In genomic region chr1:37115847-37116246, GRCm38 (mm10) we compare ENCODE assay signal across 27 mouse cellular contexts.
DNase-seq lines count a peak whose midpoint lies in the region; ATAC-seq lines count a peak whose summit lies in the region.
"Had no signal": no experiment of that assay in that cellular context is flagged by ENCODE, and none has a peak within 500 bp of the region (broad histone marks: within the 10 kb centered on the region; RNA-seq: fewer than 3 reads in every experiment).

No protein-coding gene starts in this region.

- H3K27ac ChIP-seq in heart, embryonic 10.5 days, result no peak overlapping the region
- H3K27ac ChIP-seq: embryonic facial prominence, embryonic 13.5 days; embryonic facial prominence, embryonic 15.5 days; forebrain, embryonic 10.5 days; forebrain, embryonic 12.5 days had no signal

- no peaks in the 10 kb centered on the region for H3K4me1 ChIP-seq in heart, embryonic 10.5 days
- H3K4me1 ChIP-seq: forebrain, embryonic 10.5 days had no signal

- no peak overlapping the region for H3K4me3 ChIP-seq in heart, embryonic 10.5 days
- H3K4me3 ChIP-seq: embryonic facial prominence, embryonic 13.5 days; embryonic facial prominence, embryonic 15.5 days; erythroblast, embryonic 14.5 days; forebrain, embryonic 10.5 days; forebrain, embryonic 12.5 days had no signal

- H3K9me3 ChIP-seq in heart, embryonic 10.5 days, result no peaks in the 10 kb centered on the region
- H3K9me3 ChIP-seq: embryonic facial prominence, embryonic 13.5 days; embryonic facial prominence, embryonic 15.5 days; forebrain, embryonic 10.5 days; forebrain, embryonic 12.5 days; G1E had no signal

- no peaks in the 10 kb centered on the region for H3K36me3 ChIP-seq in heart, embryonic 10.5 days
- H3K36me3 ChIP-seq: embryonic facial prominence, embryonic 13.5 days; embryonic facial prominence, embryonic 15.5 days; forebrain, embryonic 10.5 days; forebrain, embryonic 12.5 days; G1E had no signal

- no peaks in the 10 kb centered on the region for H3K27me3 ChIP-seq in heart, embryonic 10.5 days (ENCODE audit: insufficient read depth, poor library complexity, severe bottlenecking)
- H3K27me3 ChIP-seq: embryonic facial prominence, embryonic 13.5 days; embryonic facial prominence, embryonic 15.5 days; forebrain, embryonic 12.5 days had no signal

- WGBS in heart, embryonic 10.5 days, result 85% methylated on average over 5 of the region's 5 CpGs

- ATAC-seq in frontal cortex, adult (ENCODE audit: low TSS enrichment), result peak; percentile 52
- ATAC-seq: activated CD4-positive, CD25-positive, alpha-beta regulatory T cell, adult 4 months; CD4-positive, CD25-positive, alpha-beta regulatory T cell, adult 4 months; forebrain, embryonic 14.5 days; forebrain, embryonic 16.5 days; Patski had no signal

- DNase-seq in frontal cortex, adult 2 months (ENCODE audit: extremely low spot score in 1 of 2, low spot score in 1 of 2), result no peak
- DNase-seq in heart, embryonic 10.5 days (ENCODE audit: low spot score), result peak; percentile 41
- DNase-seq in heart, adult 9 months (ENCODE audit: low spot score in 2 of 2), result no peak
- DNase-seq in brain, adult 2 months (ENCODE audit: low read depth, low spot score), result peak; percentile 53
- DNase-seq: adrenal gland, adult 8-10 months; adrenal gland, postnatal 14 days; adrenal gland, postnatal 36 days; B cell, adult 2 months; cerebellum, adult 11 months; cerebellum, adult 18-20 months; cerebellum, adult 8-10 months; cerebellum, adult 9-11 months; cerebellum, postnatal 14 days; cerebellum, postnatal 36 days; embryo, embryonic 11 days had no signal

Comparison
In these comparisons a context has a peak if more than half of its experiments do, and no peak if none do; other contexts are left out.
1. DNase-seq: peak in heart, embryonic 10.5 days (single experiment) and brain, adult 2 months (single experiment); none in frontal cortex, adult 2 months (0 of 2) and heart, adult 9 months (0 of 2).